Mouse (Mus musculus): ENCODE data around the gene Ctnnbl1. TPM values are rescaled to one million over a fixed set of nuclear protein-coding genes. Genes with fewer than 3 reads are reported as not detected.
A peak's percentile ranks its signal among the peaks of the same experiment; 100 is the strongest.

Ctnnbl1 gene
- 61.8 TPM in 2 replicates for polyA plus RNA-seq (2012; rRNA removed)

DNA sequence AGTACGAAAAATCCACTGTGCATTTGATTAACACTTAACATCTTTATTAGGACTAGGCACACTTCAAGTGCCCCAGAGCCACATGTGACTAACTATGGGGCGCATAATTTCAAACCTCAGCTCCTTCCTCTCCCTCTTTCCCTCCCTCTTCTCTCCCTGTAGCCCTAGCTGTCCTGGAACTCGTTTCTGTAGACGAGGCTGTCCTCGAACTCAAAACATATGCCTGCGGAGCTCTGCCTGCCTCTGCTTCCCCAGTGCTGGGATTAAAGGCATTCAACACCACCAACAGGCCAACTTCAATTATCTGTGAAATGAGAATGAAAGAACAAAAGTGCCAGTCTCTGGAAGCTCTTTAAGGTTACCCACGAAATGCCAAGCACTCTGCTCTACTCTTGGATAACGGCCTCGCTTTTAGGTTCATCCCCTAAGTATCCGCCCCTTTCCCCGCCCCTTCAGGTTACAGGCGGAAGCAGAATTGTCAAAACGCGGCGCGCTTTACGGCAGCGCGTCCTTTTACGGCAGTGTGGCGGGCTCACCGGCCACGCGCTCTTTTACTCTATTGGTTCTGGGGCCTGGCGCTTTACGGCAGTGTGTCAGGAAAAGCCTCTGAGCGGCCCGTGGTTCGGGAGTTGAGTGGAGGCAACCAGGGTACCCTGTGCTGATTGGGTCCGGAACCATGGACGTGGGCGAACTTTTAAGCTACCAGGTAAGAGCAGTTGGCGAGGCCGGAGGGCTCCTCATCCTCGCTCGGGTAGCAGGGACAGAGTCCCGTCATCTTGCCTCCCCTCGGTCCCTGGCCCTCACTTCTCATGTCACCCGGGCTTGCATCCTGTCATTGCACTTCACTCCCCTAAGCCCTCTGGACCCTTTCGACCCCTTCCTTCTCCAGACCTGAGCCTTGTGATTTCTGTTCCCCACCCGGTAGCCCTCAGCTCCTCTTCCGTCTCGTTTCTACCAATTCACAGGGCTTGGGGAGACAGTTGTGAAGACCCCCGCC, at the start of gene Ctnnbl1:
Ctnnbl1 (plus strand) TSS at position 548 of the 997 bp plus-strand sequence.
- DNase-seq (ENCODE audit: low read depth): peak; percentile 99
- TF ChIP-seq POLR2A (IDR thresholded peaks at IDR 0.05; ENCODE audit: borderline replicate concordance, extremely low read depth, insufficient read depth, insufficient read length, poor library complexity, severe bottlenecking) (peak; percentile 41; the same call in 1 of the 2 replicates), CTCF (IDR thresholded peaks at IDR 0.05; ENCODE audit: borderline replicate concordance, extremely low read depth, insufficient read depth, insufficient read length) (no peak)

DNA sequence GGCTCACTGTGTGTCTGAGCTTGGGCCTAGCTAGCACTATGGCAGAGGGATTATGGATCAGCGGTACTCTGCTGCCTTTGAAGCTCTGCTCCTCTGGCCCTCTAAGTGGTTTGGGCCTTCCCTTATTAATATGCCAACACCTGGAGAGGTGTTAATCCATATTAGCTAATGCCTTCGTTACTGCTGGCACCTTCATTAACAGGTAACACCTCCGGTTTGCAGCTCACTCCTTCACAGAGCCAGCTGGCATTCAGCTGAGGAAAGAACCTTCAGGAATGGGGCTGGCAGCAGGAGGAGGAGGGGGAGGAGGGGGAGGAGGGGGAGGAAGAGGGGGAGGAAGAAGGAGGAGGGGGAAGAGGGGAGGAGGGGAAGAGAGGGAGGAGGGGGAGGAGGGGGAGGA, 49.7 kb upstream of the Ctnnbl1 start:
- DNase-seq (ENCODE audit: low read depth): peak; percentile 82
- TF ChIP-seq CTCF (IDR thresholded peaks at IDR 0.05; ENCODE audit: borderline replicate concordance, extremely low read depth, insufficient read depth, insufficient read length): no peak
- no peak for TF ChIP-seq POLR2A (IDR thresholded peaks at IDR 0.05; ENCODE audit: borderline replicate concordance, extremely low read depth, insufficient read depth, insufficient read length, poor library complexity, severe bottlenecking)

DNA sequence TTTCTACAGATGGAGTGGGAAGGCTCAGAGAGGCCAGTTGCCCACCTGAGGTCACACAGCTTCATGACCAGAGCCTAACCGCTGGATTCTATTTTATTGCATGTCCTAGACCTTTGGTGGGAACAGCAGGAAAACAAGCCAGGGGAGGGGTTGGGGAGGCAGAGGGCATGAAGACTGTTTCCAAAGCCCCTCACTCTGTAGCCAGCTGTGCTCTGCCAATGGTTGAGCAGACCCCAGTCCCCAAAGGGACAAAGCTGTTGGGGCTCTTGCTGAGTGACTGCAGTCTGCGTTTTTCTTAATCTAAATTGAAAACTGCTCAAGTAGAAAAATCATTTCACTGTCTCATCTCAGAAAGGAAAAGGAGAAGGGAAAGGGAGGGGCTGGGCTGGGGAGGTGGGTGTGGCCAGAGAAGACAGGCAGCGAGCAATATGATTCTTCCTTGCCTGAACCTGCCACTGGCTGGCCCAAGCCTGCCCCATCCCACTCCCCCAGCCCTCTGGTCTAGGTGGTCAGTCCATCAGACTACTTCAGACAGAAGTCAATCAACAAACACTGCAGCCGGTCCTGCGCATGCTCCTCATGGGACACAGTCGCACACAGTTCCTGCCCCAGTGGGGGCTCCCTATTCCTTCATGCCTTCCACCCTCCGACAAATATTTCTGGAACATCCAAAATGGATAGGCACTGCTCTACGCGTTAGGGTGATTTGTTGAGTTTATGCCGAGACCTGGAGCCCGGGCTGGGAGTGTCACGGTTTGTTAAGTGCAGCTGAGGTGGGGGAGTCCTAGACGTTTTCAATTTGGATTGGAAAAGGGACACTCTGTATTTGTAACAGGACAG, 45.7 kb upstream of the Ctnnbl1 start:
- TF ChIP-seq CTCF (IDR thresholded peaks at IDR 0.05; ENCODE audit: borderline replicate concordance, extremely low read depth, insufficient read depth, insufficient read length): no peak
- TF ChIP-seq POLR2A (IDR thresholded peaks at IDR 0.05; ENCODE audit: borderline replicate concordance, extremely low read depth, insufficient read depth, insufficient read length, poor library complexity, severe bottlenecking): no peak
- DNase-seq (ENCODE audit: low read depth): peak; percentile 63

DNA sequence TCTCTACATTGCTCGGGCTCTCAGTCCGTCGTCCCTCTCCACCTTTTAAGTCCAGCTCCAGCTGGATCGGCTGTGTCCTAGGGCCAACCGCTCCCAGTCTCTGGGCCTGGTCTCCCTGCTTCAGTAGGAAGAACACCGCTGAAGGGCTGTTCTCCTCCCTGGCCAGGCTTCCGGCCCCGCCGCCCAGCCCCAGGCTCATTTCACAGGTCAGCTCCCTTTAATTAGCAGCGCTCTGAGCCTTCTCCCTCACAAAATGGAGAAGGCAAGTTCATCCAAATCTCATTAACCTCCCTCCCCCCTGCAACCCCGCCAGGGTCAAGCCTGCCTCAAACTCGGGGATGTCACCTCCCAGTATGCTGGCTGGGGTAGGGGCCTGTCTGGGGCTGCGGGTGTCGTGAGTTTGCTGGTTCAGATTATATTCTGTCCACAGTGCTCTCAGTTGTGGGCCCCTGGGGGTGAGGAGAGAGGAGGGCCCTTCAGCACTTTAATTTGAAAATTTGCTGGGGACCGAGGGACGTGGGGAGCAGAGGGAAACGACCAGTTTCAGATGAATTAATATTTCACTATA, 44.8 kb upstream of the Ctnnbl1 start:
- no peak for TF ChIP-seq POLR2A (IDR thresholded peaks at IDR 0.05; ENCODE audit: borderline replicate concordance, extremely low read depth, insufficient read depth, insufficient read length, poor library complexity, severe bottlenecking)
- no peak for TF ChIP-seq CTCF (IDR thresholded peaks at IDR 0.05; ENCODE audit: borderline replicate concordance, extremely low read depth, insufficient read depth, insufficient read length)
- peak; percentile 53 for DNase-seq (ENCODE audit: low read depth)

DNA sequence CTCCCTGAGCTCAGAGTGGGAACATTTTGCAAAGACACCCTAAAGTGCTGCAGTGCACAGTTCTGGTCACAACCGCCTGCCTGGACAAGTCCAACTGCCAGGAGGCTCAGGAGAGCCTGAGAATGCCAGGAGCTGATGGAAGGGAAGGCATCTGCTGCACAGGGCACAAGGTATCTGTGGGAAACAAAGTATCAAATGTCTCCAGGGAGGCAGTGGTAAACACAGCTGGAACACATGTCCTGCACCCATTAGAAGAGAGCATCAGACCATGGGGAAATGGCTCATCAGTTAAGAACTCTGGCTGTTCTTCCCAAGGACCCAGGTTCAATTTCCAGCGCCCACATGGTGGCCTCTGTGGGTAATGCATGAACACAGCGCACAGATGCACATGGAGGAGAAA, 43.6 kb upstream of the Ctnnbl1 start:
- no peak for TF ChIP-seq CTCF (IDR thresholded peaks at IDR 0.05; ENCODE audit: borderline replicate concordance, extremely low read depth, insufficient read depth, insufficient read length)
- no peak for TF ChIP-seq POLR2A (IDR thresholded peaks at IDR 0.05; ENCODE audit: borderline replicate concordance, extremely low read depth, insufficient read depth, insufficient read length, poor library complexity, severe bottlenecking)
- DNase-seq (ENCODE audit: low read depth): no peak

DNA sequence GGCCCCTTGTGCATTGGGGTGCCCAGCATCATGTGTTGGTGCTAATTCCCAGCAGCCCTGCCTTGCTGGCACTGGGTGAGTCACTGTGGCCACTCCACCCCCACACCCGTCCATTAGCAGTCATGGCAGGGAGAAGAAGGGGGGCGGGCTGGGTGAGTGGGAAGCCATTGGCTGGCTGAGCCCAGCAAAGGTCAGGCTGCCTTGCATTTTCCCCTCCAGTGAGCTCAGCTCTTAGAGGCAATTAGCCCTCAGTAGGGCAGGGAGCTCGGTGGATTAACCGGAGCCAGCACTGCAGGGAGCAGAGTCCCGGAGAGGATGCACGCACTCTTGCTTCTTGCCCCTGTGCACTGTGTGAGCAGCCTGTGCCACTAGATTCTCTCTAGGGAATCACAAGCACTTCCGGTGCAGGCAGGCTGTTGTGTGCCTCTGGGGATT, 40.9 kb upstream of the Ctnnbl1 start:
- TF ChIP-seq CTCF (IDR thresholded peaks at IDR 0.05; ENCODE audit: borderline replicate concordance, extremely low read depth, insufficient read depth, insufficient read length) (no peak), POLR2A (IDR thresholded peaks at IDR 0.05; ENCODE audit: borderline replicate concordance, extremely low read depth, insufficient read depth, insufficient read length, poor library complexity, severe bottlenecking) (no peak)
- DNase-seq (ENCODE audit: low read depth): peak; percentile 83

DNA sequence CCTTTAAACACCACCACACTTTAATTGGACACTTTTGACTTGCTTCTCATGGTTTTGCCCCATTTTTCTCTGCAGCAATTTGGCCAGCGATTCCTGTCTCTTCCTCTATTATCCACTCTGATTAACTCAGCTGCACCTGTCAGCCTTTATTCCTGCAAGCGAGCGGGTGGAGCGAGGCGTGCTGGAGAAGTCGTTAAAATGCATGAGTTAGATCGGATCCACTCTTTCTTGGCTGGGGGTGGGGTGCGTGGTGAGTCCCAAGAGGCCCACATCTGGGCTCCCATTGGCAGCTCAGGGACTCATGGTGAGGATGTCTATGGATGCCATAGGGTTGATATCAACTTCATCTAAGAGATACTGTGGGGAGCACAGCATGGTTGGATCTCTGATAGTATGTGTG, 34.0 kb upstream of the Ctnnbl1 start:
- TF ChIP-seq POLR2A (IDR thresholded peaks at IDR 0.05; ENCODE audit: borderline replicate concordance, extremely low read depth, insufficient read depth, insufficient read length, poor library complexity, severe bottlenecking) (no peak), CTCF (IDR thresholded peaks at IDR 0.05; ENCODE audit: borderline replicate concordance, extremely low read depth, insufficient read depth, insufficient read length) (no peak)
- peak; percentile 82 for DNase-seq (ENCODE audit: low read depth)

DNA sequence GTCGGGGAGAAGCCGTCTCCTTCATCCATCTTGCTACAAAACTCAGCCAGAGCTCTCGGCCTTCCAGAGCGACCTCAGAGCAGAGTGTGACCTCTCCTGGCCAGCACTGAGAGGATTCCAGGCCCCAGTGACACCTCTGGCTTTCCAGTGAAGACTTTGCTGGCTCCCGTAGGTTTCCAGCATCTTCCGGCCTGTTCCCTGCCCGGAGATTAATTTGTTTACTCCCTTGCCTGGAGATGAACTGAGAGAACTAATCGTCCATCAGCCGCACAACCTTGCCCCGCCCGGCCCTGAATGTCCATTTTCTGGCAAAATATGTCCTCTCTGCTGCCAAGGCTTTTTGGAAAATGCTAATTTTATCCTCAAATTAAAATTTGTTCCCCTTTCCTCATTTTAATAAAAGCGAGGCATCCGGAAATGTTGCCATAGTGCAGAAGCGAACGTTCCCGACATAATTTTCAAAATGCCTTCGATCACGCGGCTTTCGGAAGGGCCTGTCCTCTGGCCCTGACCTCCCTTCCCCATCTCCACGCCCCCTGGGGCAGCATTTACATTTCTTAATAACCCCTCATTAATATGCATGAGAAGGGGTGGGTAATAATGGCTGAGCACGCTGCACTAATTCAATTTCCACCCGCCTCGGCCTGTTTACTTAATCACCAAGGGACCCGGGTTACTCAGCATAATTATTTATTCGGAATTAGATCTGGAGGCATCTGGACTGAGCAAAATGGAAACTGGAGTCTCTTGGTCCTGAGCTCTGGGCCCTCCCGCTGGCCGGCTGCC, 32.0 kb upstream of the Ctnnbl1 start:
- peak; percentile 88 for DNase-seq (ENCODE audit: low read depth)
- TF ChIP-seq POLR2A (IDR thresholded peaks at IDR 0.05; ENCODE audit: borderline replicate concordance, extremely low read depth, insufficient read depth, insufficient read length, poor library complexity, severe bottlenecking) (no peak), CTCF (IDR thresholded peaks at IDR 0.05; ENCODE audit: borderline replicate concordance, extremely low read depth, insufficient read depth, insufficient read length) (no peak)

DNA sequence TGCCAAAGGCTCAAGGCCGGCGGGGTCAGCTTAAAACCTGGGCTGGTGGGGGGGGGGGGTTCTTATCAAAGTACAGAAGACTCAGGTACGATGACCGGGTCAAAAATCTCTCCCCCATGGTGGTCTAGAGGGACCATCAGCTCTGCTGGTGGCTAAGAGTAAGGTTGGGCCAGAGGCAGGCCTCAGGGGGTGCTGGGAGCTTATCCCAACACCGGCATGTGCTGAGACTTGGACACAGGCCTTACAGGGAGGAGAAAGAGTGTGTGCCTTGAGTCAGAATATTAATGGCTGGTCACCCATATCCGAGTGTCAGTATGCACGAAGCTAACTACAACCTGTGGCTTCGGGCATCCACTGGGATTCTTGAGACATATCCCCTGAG, 31.4 kb upstream of the Ctnnbl1 start:
- no peak for DNase-seq (ENCODE audit: low read depth)
- no peak for TF ChIP-seq CTCF (IDR thresholded peaks at IDR 0.05; ENCODE audit: borderline replicate concordance, extremely low read depth, insufficient read depth, insufficient read length)

DNA sequence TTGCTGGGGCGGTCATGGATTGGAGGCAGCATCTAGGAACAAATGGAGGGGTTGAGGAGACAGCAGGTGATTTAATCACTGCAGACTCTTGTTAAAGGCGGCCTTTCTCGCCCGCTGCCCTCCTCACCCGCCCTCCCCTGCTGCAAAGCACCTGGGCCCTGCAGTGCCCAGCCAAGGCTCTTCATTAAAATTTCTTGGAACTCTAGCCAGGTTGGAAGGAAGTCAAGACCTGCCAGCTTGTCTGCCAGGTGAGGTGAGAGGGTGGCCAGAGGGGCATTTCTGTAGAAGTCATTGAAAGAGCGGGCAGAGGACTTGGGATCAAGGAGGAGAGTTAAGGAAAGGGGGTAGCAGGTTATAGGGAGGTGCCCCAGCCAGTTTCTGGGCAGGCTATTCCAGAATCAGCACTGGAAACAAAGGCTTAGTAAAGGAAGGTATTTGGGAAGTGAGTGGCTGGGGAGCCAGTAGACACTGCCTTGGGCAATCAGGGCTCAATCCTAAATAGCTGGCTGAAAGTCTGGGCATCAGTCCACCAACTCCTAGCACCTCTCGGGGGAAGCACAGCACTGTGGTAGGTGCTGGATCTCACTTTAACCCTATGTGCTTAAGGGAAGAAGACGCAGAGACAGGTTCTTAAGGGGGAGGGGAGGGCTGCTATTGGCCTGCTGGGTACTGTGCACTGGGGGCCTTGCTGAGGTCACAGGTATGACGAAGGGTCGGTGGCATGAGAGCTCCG, 29.8 kb upstream of the Ctnnbl1 start:
- DNase-seq (ENCODE audit: low read depth): peak; percentile 77
- TF ChIP-seq CTCF (IDR thresholded peaks at IDR 0.05; ENCODE audit: borderline replicate concordance, extremely low read depth, insufficient read depth, insufficient read length) (no peak), POLR2A (IDR thresholded peaks at IDR 0.05; ENCODE audit: borderline replicate concordance, extremely low read depth, insufficient read depth, insufficient read length, poor library complexity, severe bottlenecking) (no peak)
